Mouse (Mus musculus) adrenal gland, postnatal 10 days (tissue): ENCODE measurements around the gene Rbms3. TPM values are rescaled to one million over a fixed set of nuclear protein-coding genes. Genes with fewer than 3 reads are reported as not detected.
A peak's percentile ranks its signal among the peaks of the same experiment; 100 is the strongest.

Source experiments
- DNase-seq: peaks from one replicate; pipeline ENCODE4 v3.0.0; 2021; ENCODE audit warnings: mixed read lengths
- long read RNA-seq, 2 experiments: library from polyadenylated mRNA; stranded (forward); transcript quantifications; one replicate each; pipeline ENCODE4 v2.0.0; 2021
- total RNA-seq, 2 experiments: library from RNA; stranded (reverse); gene quantifications; 2 replicates each; pipeline ENCODE4 v1.2.3; 2021

Rbms3 gene
- total RNA-seq, result 10 to 100 TPM; 26.0 to 36.4 TPM
- long read RNA-seq, experiment 1, partial matches to known transcripts, result 5 of 13 reads
- long read RNA-seq, experiment 1, other reads (novel, unspliced or antisense), result 8 of 13 reads
- long read RNA-seq, experiment 2, partial matches to known transcripts, result 1 of 2 reads
- long read RNA-seq, experiment 2, other reads (novel, unspliced or antisense), result 1 of 2 reads

- no peak for DNase-seq
These were observed at the start of gene Rbms3 for GRCm38 (mm10) chr9:117629771-117630170. Rbms3 (minus strand) TSS chr9:117629913.

- DNase-seq, result no peak
These were observed 43.6 kb upstream of the Rbms3 start for GRCm38 (mm10) chr9:117673311-117673710.

DNA sequence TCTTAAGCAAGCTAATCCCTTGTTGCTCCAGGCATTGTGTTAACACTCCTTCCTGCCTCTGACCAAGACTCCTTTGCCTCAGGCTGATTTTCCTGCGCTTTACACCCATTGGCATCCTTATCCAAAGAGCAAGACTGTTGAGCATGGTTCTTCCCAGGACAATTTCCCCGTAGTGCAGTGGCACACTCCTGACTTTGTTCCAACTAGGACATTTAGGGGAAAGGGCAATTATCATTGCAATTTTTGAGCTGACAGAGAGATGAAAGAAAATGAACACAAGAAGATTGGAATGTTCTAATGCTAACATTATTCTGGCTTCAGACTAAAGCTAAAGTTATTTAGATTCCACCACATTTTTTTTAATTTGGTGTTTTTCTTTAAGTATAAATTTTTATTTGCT, 24.9 kb upstream of the Rbms3 start:
- DNase-seq, result no peak

DNA sequence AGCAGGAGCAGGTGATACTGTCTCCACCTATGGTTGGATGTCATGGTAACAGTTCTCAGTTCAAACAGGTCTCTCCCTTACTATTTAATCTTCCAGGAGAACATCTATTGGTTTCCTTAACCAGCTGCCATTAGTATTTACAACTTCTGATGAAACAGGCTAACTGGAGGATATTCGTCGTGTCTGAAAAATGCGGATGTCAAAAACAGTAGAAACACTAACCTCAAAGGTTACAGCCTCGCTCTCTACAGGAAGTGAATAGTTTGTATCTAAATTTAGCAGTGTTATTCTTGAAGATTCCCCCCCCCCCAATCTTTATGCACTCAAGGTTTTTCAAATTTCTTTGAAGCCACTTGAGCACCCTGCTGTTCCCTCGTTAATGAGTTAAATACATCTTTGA, 23.9 kb upstream of the Rbms3 start:
- DNase-seq, result no peak

- no peak for DNase-seq
These were observed 16.4 kb upstream of the Rbms3 start for GRCm38 (mm10) chr9:117646131-117646530.

DNA sequence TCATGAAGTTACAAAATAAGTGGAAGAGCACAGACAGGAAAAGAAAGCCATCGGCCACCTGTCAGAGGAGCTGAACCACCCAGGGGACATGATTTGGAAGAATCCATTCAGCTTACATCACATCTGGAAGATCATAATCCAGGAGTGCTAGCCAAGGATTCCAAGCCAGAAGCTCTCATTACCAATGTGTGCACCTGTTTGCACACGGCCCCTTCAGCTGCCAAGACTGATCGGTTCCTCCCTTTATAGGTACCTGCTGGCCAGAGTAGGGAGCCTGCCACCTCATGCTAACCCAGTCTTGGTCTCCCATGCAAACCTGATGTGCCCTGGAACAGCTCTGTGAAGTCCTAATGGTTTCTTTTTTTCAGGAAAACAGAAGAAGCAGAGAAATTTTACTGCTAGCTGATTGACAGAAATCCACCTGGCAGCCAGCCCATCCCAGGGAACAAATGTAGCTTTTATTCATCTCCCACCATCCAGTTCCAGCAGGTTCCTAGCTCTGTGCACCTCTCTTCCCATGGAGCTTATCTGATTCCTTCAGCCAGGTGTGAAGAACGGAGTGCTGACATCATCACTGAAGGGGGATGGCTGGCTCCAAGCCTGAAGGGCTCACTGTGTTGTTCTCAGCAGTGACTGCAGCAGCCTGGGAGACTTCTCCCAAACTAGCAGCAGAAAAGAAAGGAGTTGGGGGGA, 11.5 kb upstream of the Rbms3 start:
- no peak for DNase-seq

GRCm38 (mm10) chr9:117638623-117639185, 9.0 kb upstream of the Rbms3 start:
- no peak for DNase-seq

DNA sequence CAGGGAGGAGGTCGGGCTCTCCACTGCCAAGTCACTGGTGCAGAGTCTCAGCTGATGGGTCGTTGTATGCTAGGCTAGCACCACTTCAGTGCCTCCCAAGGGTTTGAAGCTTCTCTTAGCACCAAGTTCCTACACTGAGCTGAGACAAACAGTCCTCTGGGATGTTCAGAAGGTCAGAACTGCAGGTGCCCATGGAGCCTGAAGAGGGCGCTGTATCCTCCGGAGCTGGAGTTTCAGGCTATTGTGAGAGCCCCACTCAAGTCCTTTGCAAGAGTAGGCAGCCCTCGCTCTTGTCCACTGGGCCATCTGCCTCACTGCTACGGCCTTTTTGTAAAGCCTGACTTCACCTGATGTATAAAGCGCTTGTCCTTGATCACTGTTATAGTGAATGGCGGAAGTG, 6.8 kb upstream of the Rbms3 start:
- DNase-seq, result no peak

DNA sequence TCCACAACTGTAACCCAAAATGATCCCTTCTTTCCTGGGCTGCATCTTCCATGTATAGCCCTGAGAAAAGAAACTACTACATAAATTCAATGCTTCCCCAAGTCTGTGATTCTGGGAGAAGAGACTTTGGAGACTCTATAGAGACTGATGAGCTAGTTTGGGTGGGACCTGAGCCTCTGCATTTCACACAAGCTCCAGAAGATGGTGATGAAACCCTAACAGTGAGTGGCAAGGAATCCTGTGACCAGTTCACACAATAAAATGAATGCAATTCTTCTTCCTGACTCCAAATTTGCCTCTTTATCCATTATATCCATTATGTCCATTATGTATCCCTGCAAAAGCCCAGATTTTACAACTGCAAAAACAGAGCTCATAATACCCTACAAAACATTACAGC, 2.5 kb downstream of the Rbms3 start:
- DNase-seq, result no peak

GRCm38 (mm10) chr9:117600781-117601180, 28.9 kb downstream of the Rbms3 start:
- no peak for DNase-seq

- DNase-seq, result no peak
These were observed 30.4 kb downstream of the Rbms3 start for GRCm38 (mm10) chr9:117599341-117599740.

- DNase-seq, result no peak
These were observed 33.6 kb downstream of the Rbms3 start for GRCm38 (mm10) chr9:117596162-117596561.

DNA sequence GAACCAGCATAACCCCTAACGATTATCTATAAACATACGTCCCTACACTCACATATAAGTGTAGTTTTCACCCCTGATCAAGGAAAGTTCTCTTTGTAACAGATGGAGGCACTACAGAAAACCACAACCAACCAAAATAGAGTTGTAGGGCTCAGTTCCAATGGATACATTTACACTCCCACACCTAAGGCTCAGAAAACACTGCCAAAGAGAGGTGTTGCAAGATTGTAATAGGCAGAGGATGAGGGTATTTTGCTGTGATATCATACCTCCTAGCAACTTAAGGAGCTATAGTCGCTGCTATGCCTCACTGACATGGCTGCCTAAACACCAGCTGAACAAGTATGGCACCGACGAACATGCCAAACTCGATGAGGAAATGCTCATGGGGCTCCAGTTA, 44.4 kb downstream of the Rbms3 start:
- DNase-seq, result no peak

- peak; percentile 8 for DNase-seq
These were observed 46.1 kb downstream of the Rbms3 start for GRCm38 (mm10) chr9:117583638-117584037.

GRCm38 (mm10) chr9:117582591-117582990, 47.1 kb downstream of the Rbms3 start:
- no peak for DNase-seq

- peak; percentile 6 for DNase-seq
These were observed 58.4 kb downstream of the Rbms3 start for GRCm38 (mm10) chr9:117571186-117571855.

GRCm38 (mm10) chr9:117570240-117570821, 59.4 kb downstream of the Rbms3 start:
- DNase-seq, result no peak

- DNase-seq, result no peak
These were observed 63.4 kb downstream of the Rbms3 start for GRCm38 (mm10) chr9:117566293-117566692.

DNA sequence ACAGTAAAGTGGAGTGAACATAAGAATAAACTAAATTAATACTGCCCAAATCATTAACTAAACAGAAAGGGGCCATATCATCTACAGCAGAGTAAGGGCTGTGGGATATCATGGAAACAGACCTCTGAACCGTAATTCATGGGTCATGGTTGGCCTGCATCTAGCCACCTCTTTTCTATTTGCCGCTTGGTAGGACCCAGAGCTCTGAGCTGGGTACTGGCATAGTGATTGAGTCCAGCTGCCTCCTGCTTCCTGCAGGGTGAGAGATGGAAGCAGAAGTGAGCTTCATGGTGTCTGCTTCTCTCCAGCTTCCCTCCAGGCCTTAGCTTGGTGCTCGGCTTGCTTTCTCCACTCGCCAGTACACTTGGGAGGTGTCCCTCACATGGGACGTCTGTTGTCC, 71.2 kb downstream of the Rbms3 start:
- no peak for DNase-seq

GRCm38 (mm10) chr9:117554356-117554755, 75.4 kb downstream of the Rbms3 start:
- DNase-seq, result no peak

GRCm38 (mm10) chr9:117529281-117529680, 100.4 kb downstream of the Rbms3 start:
- peak; percentile 12 for DNase-seq

- DNase-seq, result no peak
These were observed 120.8 kb downstream of the Rbms3 start for GRCm38 (mm10) chr9:117508941-117509340.

- DNase-seq, result no peak
These were observed 137.8 kb downstream of the Rbms3 start for GRCm38 (mm10) chr9:117491866-117492265.
